Mouse (Mus musculus) thymus, adult 2 months (tissue): ENCODE measurements around the gene Rpf1.

Experiments
- CTCF ChIP-seq: fragments of 200-500 bp; IDR thresholded peaks from 2 replicates; pipeline ENCODE4 v1.5.1; 2012; ENCODE audit warnings: mild to moderate bottlenecking, control low read depth, low read length, moderate library complexity, borderline replicate concordance; ENCODE audit not compliant: control insufficient read depth, poor library complexity, insufficient read depth; ENCODE audit errors: extremely low read depth
- POLR2A ChIP-seq: fragments of 200-500 bp; IDR thresholded peaks from 2 replicates; pipeline ENCODE4 v1.6.1; 2012; ENCODE audit warnings: mild to moderate bottlenecking, low read length, control low read depth, moderate library complexity; ENCODE audit not compliant: control insufficient read depth, poor library complexity, insufficient read depth; ENCODE audit errors: extremely low read depth

DNA sequence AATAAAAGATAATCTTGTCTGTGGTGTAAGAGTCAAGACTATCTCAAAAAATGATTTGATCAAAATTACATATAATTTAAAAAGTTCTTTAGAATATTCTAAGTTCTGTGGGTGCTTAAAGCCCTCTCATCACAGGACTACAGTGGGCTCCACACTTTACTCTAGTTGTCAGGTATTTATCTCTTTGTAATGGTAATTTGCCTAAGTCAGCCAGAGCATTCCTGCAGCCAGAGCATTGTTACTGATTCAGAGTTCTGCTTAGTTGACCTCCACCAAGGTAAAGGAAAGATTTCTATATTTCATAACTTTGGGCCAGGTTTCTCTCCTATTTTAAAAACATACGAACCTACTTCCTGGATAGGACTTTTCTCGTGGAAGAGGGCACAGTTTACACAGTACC, 52.0 kb downstream of the Rpf1 start:
- TF ChIP-seq CTCF (no peak), POLR2A (no peak)
